Mouse (Mus musculus): ENCODE results near the gene Lif. TPM values are rescaled to one million over a fixed set of nuclear protein-coding genes. Genes with fewer than 3 reads are reported as not detected.

The Lif gene
- polyA plus RNA-seq, 1 experiment from 2014 or later = not detected

DNA sequence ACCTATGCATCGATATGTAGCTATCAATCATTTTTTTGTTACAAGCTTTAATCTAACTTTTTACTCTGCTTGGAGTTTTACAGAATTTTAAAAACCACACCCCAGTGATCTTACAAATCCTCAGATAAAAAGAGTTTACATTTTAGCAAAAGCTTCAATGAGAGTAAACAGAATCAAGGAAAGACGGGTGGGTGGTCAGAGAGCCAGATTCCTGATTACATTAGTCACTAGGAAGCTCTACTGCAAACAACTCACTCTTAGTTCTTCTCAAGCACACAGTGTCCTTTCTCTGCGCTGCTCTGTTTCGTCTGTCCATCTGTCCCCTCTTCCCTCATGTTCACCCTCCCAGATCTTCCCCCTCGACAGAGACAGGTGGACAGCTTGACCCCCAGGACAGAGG, 59.9 kb downstream of the Lif start:
- H3K4me3 ChIP-seq (ENCODE audit: low read depth, low read length) = no peak overlapping the region
- H3K27me3 ChIP-seq (ENCODE audit: control insufficient read depth, insufficient read depth, low read length) = no peaks in the 10 kb centered on the region
- H3K27ac ChIP-seq (ENCODE audit: low read depth, low read length) = no peak overlapping the region
- H3K4me1 ChIP-seq (ENCODE audit: control insufficient read depth, insufficient read depth, low read length) = no peaks in the 10 kb centered on the region
- 75% methylated on average over 5 of the region's 5 CpGs for WGBS
- no peak overlapping the region for H3K9ac ChIP-seq (replicated peaks; ENCODE audit: low read depth, low read length)
- H3K36me3 ChIP-seq (ENCODE audit: control insufficient read depth, insufficient read depth, low read length) = no peaks in the 10 kb centered on the region
- no peak overlapping the region for H3K4me2 ChIP-seq (ENCODE audit: low read depth, low read length)
- no peak for ATAC-seq (ENCODE audit: low read depth)
- H3K9me3 ChIP-seq (ENCODE audit: control insufficient read depth, low read length) = no peaks in the 10 kb centered on the region

DNA sequence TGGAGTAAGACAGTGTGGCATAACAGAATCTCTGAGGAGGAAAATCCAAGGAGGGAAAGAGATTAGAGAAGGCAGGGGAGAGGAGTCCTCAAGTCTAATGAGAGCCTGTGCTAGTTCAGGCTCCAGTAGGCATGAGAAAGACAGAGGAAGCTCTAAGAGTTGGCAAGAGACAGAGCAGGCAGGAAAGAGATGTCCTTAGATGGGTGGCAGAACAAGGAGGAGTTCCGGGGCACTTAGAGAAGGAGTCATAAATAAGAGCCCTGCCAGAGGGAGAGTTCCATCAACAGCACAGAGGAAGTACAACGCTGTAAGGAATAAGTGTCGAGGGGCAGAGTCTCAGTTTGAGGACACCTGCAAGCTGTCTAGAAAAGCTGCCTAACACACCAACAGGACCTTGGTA, 60.7 kb downstream of the Lif start:
- ATAC-seq (ENCODE audit: low read depth) = no peak
- no peaks in the 10 kb centered on the region for H3K27me3 ChIP-seq (ENCODE audit: control insufficient read depth, insufficient read depth, low read length)
- 63% methylated on average over 3 of the region's 3 CpGs for WGBS

DNA sequence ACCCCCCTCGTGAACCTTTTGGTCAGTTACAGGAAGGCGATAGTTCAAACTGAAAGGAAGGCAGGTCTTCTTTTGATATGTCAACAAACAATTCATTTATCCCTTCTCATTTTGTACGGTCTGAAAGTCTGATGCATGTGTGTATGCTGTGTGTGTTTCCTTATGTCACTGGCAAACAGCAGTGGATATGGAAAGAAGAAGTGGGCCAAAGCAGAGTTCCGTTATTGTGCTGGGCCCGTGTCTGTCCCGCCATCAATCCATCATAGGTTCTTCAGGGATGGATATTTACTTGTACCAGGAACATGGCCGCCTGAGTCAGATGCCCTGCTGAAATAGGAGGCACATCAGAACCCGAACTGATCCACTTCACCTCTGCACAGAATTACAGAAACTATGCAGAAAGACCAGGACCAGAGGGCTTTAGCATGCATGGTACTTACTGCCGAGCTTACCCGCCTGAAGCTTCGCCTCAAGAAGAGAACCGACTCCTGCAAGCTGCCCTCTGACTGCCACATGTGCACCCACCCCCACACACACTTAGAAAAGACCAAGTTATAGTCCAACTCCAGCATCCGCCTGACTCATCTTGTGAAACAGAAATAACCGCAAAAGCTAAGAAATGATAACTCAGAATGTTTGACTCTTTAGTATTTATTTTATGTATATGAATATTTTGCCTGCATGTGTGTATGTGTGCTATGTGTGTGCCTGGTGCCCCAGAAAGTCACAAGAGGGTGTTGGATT, 62.0 kb downstream of the Lif start:
- H3K4me2 ChIP-seq (ENCODE audit: low read depth, low read length) = no peak overlapping the region
- ATAC-seq (ENCODE audit: low read depth) = no peak
- no peak overlapping the region for H3K9ac ChIP-seq (replicated peaks; ENCODE audit: low read depth, low read length)
- no peak overlapping the region for H3K27ac ChIP-seq (ENCODE audit: low read depth, low read length)
- H3K4me3 ChIP-seq (ENCODE audit: low read depth, low read length) = no peak overlapping the region
- H3K36me3 ChIP-seq (ENCODE audit: control insufficient read depth, insufficient read depth, low read length) = no peaks in the 10 kb centered on the region
- 90% methylated on average over 14 of the region's 14 CpGs for WGBS
- H3K9me3 ChIP-seq (ENCODE audit: control insufficient read depth, low read length) = no peaks in the 10 kb centered on the region
- H3K4me1 ChIP-seq (ENCODE audit: control insufficient read depth, insufficient read depth, low read length) = no peaks in the 10 kb centered on the region
- no peaks in the 10 kb centered on the region for H3K27me3 ChIP-seq (ENCODE audit: control insufficient read depth, insufficient read depth, low read length)

More for the DNA sequence above, 60.7 kb downstream of the Lif start:
- no peak overlapping the region for H3K4me2 ChIP-seq (ENCODE audit: low read depth, low read length)
- H3K4me1 ChIP-seq (ENCODE audit: control insufficient read depth, insufficient read depth, low read length) = no peaks in the 10 kb centered on the region
- no peak overlapping the region for H3K4me3 ChIP-seq (ENCODE audit: low read depth, low read length)
- H3K9me3 ChIP-seq (ENCODE audit: control insufficient read depth, low read length) = no peaks in the 10 kb centered on the region
- no peak overlapping the region for H3K27ac ChIP-seq (ENCODE audit: low read depth, low read length)
- no peak overlapping the region for H3K9ac ChIP-seq (replicated peaks; ENCODE audit: low read depth, low read length)
- no peaks in the 10 kb centered on the region for H3K36me3 ChIP-seq (ENCODE audit: control insufficient read depth, insufficient read depth, low read length)

DNA sequence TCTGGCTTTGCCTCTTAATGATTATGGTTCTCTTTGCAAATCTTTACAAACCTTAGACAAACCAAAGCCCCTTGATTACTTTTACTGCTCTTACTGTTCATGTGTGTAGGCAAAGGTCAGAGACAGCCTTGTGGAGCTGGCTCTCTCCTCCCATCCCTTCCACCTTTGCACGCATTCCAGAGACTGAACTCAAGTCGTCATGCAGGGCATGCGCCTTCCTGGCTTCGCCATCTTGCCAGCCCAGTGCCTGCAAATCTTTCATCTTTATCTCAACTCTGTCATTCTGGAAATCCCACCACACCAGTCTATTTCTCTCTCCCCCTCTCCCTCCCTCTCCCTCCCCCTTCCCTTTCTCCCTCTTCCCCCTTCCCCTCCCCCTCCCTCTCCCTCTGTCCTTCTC, 63.5 kb downstream of the Lif start:
- 75% methylated on average over 4 of the region's 4 CpGs for WGBS
- no peak overlapping the region for H3K9ac ChIP-seq (replicated peaks; ENCODE audit: low read depth, low read length)
- no peaks in the 10 kb centered on the region for H3K27me3 ChIP-seq (ENCODE audit: control insufficient read depth, insufficient read depth, low read length)
- no peaks in the 10 kb centered on the region for H3K9me3 ChIP-seq (ENCODE audit: control insufficient read depth, low read length)
- no peak for ATAC-seq (ENCODE audit: low read depth)
- no peak overlapping the region for H3K27ac ChIP-seq (ENCODE audit: low read depth, low read length)
- no peaks in the 10 kb centered on the region for H3K4me1 ChIP-seq (ENCODE audit: control insufficient read depth, insufficient read depth, low read length)
- no peaks in the 10 kb centered on the region for H3K36me3 ChIP-seq (ENCODE audit: control insufficient read depth, insufficient read depth, low read length)
- no peak overlapping the region for H3K4me2 ChIP-seq (ENCODE audit: low read depth, low read length)
- no peak overlapping the region for H3K4me3 ChIP-seq (ENCODE audit: low read depth, low read length)

Other genes with a start within 250 kb of the Lif start
- not detected in 2 replicates for gene Sec14l4, start 226.1 kb upstream of the Lif start, polyA plus RNA-seq (2014; fragmentation: Nextera tagmentation; extraction: Ambion mirVana)
- 0.10 and 0.37 TPM in 2 replicates for gene Sec14l3, start 192.7 kb upstream of the Lif start, polyA plus RNA-seq (2014; fragmentation: Nextera tagmentation; extraction: Ambion mirVana)
- gene Mtfp1, start 162.1 kb upstream of the Lif start, polyA plus RNA-seq (2014; fragmentation: Nextera tagmentation; extraction: Ambion mirVana) = 8.4 and 12.3 TPM in 2 replicates
- gene Sec14l2, start 134.1 kb upstream of the Lif start, polyA plus RNA-seq (2014; fragmentation: Nextera tagmentation; extraction: Ambion mirVana) = 3.9 and 5.0 TPM in 2 replicates
- 51.0 and 53.3 TPM in 2 replicates for gene Rnf215, start 122.4 kb upstream of the Lif start, polyA plus RNA-seq (2014; fragmentation: Nextera tagmentation; extraction: Ambion mirVana)
- gene Ccdc157, start 97.3 kb upstream of the Lif start, polyA plus RNA-seq (2014; fragmentation: Nextera tagmentation; extraction: Ambion mirVana) = 5.8 and 6.7 TPM in 2 replicates
- gene Sf3a1, start 97.2 kb upstream of the Lif start, polyA plus RNA-seq (2014; fragmentation: Nextera tagmentation; extraction: Ambion mirVana) = 53.0 and 56.6 TPM in 2 replicates
- 19.8 and 24.6 TPM in 2 replicates for gene Tbc1d10a, start 70.8 kb upstream of the Lif start, polyA plus RNA-seq (2014; fragmentation: Nextera tagmentation; extraction: Ambion mirVana)
- 3.0 and 4.4 TPM in 2 replicates for gene Castor1, start 39.3 kb upstream of the Lif start, polyA plus RNA-seq (2014; fragmentation: Nextera tagmentation; extraction: Ambion mirVana)
- 0.12 TPM in 1 of 2 replicates, not detected in the other for gene Osm, start 21.1 kb upstream of the Lif start, polyA plus RNA-seq (2014; fragmentation: Nextera tagmentation; extraction: Ambion mirVana)
- not detected in 2 replicates for gene Hormad2, start 183.5 kb downstream of the Lif start, polyA plus RNA-seq (2014; fragmentation: Nextera tagmentation; extraction: Ambion mirVana)

All from neural tube, embryonic 14.5 days (tissue).